Mouse (Mus musculus): ENCODE data around the gene Anks1.

- TF ChIP-seq CTCF (conservative IDR thresholded peaks at IDR 0.05; ENCODE audit: low read length) (no peak), NANOG (IDR thresholded peaks at IDR 0.05; ENCODE audit: borderline replicate concordance, low read length) (no peak), POU5F1 (IDR thresholded peaks at IDR 0.05; ENCODE audit: borderline replicate concordance, low read length) (no peak)
Observed at GRCm38 (mm10) chr17:27909622-27910500, 755 bp downstream of the Anks1 start, which contains the start of gene Taf11.

Measured in E14TG2a.4 (cell line).